13 mouse cellular contexts compared by ENCODE assay signal in the genomic region with DNA sequence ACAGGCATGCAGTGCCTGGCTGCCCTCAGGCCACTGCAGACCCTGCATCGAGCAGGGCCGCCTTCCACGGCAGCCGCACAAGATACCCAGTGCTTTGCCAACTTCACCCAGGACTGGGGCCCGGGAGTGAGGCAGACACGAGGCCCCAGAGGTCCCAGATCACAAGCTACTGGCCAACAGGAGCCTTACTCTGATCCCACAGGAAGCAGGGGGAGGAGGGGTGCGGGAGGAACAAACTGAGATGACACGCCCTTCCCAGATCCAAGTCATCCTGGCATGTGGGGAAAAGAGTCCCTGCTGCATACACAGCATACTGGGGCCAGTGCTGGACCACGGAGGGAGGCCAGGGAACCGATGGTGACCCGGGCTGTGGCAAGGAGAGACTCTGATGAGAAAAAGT.
DNase-seq lines count a peak whose midpoint lies in the region; ATAC-seq and TF ChIP-seq lines count a peak whose summit lies in the region.
"Had no signal": no experiment of that assay in that cellular context is flagged by ENCODE, and none has a peak within 500 bp of the region (broad histone marks: within the 10 kb centered on the region; RNA-seq: fewer than 3 reads in every experiment).

No protein-coding gene starts in this region.

- no peak overlapping the region for H3ac ChIP-seq in myocyte (ENCODE audit: control insufficient read depth, insufficient read length)

- intact Hi-C loops in heart, postnatal 14 days (cut with DNase I) = no loop called here

- ATAC-seq in megakaryocyte, adult 5-6 weeks (ENCODE audit: poor library complexity, severe bottlenecking) = no peak
- ATAC-seq: hindbrain, postnatal 0 days; liver, embryonic 12.5 days had no signal

- H3K4me2 ChIP-seq in myocyte (ENCODE audit: low read depth) = peak overlapping the region; percentile 35
- H3K4me2 ChIP-seq: liver, embryonic 12.5 days; midbrain, embryonic 11.5 days had no signal

- peaks cover 6% of the 10 kb centered on the region for H3K79me2 ChIP-seq in myocyte (ENCODE audit: control insufficient read depth, insufficient read depth)

- H3K36me3 ChIP-seq in megakaryocyte, embryonic 14.5 days (replicated peaks; ENCODE audit: low read length) = peaks cover 77% of the 10 kb centered on the region
- H3K36me3 ChIP-seq in myocyte (ENCODE audit: control insufficient read depth, insufficient read depth) = peaks cover 27% of the 10 kb centered on the region

- DNase-seq in gastrocnemius, adult 18-20 months (ENCODE audit: low spot score) = peak; percentile 67
- DNase-seq in gastrocnemius, postnatal 10 days = no peak
- DNase-seq in heart, postnatal 14 days = peak; percentile 47 to 51
- no peak for DNase-seq in B cell, adult 2 months
- DNase-seq in cerebellum, postnatal 14 days = no peak
- DNase-seq: cerebellum, postnatal 10 days; layer of hippocampus, postnatal 36 days had no signal

- peak overlapping the region; percentile 46 for H3K4me3 ChIP-seq in megakaryocyte, embryonic 14.5 days (replicated peaks)
- H3K4me3 ChIP-seq in myocyte = no peak overlapping the region
- H3K4me3 ChIP-seq: liver, embryonic 12.5 days had no signal

- peak; percentile 36 for TF ChIP-seq POLR2A in myocyte (IDR thresholded peaks at IDR 0.05; ENCODE audit: insufficient read length, low read depth)

- no peaks in the 10 kb centered on the region for H3K9me3 ChIP-seq in megakaryocyte, embryonic 14.5 days
- H3K9me3 ChIP-seq: liver, embryonic 12.5 days had no signal

- no peaks in the 10 kb centered on the region for H3K27me3 ChIP-seq in megakaryocyte, embryonic 14.5 days (replicated peaks)
- no peaks in the 10 kb centered on the region for H3K27me3 ChIP-seq in myocyte (ENCODE audit: control insufficient read depth, insufficient read depth, insufficient read length)

- H3K4me1 ChIP-seq in megakaryocyte, embryonic 14.5 days = peaks cover 80% of the 10 kb centered on the region

TF ChIP-seq in myocyte, 11 proteins besides CTCF, POLR2A, EP300 and RAD21:
- TF ChIP-seq MYOD1 (IDR thresholded peaks at IDR 0.05; ENCODE audit: control insufficient read depth in 1 of 3, insufficient read length in 2 of 3, low read depth in 2 of 3) = peak in 1 of 3 experiments; percentile 17
- peak; percentile 32 for TF ChIP-seq POLR2AphosphoS2 (IDR thresholded peaks at IDR 0.05; ENCODE audit: insufficient read length, low read depth)
- TF ChIP-seq CEBPB (IDR thresholded peaks at IDR 0.05; ENCODE audit: insufficient read depth, poor library complexity, severe bottlenecking) = no peak
- peak in 1 of 3 experiments; percentile 40 for TF ChIP-seq MYOG (IDR thresholded peaks at IDR 0.05; ENCODE audit: control insufficient read depth in 1 of 3, insufficient read depth in 1 of 3, insufficient read length in 2 of 3, low read depth in 2 of 3)

Comparison
In these comparisons a context has a peak if more than half of its experiments do, and no peak if none do; other contexts are left out.
1. DNase-seq: peak in gastrocnemius, adult 18-20 months (single experiment) and heart, postnatal 14 days (2 of 2); none in gastrocnemius, postnatal 10 days (single experiment), B cell, adult 2 months (0 of 2) and cerebellum, postnatal 14 days (0 of 2).